Mouse (Mus musculus): ENCODE measurements around the gene Zan. TPM values are rescaled to one million over a fixed set of nuclear protein-coding genes. Genes with fewer than 3 reads are reported as not detected.
"Not testable (repeated sequence)": the region's sequence is repeated elsewhere in the genome, so short reads cannot be mapped to it uniquely, and the experiment has no call there.

Gene Zan
- polyA plus RNA-seq, 1 experiment from 2014 or later: 0.15 TPM

DNA sequence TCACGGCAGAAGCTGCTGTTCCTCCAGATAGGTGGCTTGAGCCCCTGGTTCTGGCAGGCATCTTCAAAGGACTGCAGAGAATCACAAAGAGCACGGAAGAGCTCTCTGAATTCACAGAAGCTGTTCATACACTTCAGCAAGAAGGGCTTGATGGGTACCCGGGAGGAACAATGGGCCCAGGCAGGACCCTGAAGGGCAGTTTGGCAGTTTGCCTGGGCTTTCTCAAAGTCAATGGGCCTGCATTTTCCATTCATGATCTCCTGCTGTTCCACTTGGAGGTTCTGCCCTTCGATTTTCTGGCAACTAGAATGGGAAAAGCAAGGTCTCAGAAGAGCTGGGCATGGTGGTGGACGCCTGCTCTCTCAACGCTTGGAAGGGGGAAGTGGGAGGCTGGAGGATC is 43.0 kb downstream of the Zan start:
- H3K27me3 ChIP-seq (replicated peaks; ENCODE audit: control insufficient read depth, insufficient read depth, low read length): no peaks in the 10 kb centered on the region
- whole genome bisulfite sequencing: 15% methylated on average over 6 of the region's 6 CpGs

DNA sequence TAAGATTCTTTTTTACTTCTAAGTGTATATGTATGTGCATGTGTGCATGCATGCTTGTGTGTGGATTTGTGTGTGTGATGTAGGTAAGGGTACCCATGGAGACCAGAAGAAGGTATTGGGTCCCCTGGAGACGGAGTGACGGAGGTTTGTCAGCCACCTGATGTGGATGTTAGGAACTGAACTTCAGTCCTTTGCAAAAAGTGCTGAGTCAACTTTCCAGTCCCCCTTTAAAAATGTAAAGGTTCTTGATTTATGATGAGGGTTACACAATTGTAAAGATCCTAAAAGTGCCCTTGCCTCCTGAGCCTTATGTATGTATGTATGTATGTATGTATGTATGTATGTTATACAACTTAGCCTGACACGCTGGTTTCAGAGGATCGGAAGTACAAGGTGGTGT is 46.5 kb downstream of the Zan start:
- WGBS: 94% methylated on average over 4 of the region's 4 CpGs
- not testable (repeated sequence) for H3K27ac ChIP-seq (ENCODE audit: low read length); H3K4me3 ChIP-seq (replicated peaks; ENCODE audit: low read length); ATAC-seq; H3K9me3 ChIP-seq (ENCODE audit: control insufficient read depth, low read length); H3K4me1 ChIP-seq (replicated peaks; ENCODE audit: control insufficient read depth, insufficient read depth, low read length); H3K9ac ChIP-seq (replicated peaks; ENCODE audit: low read depth, low read length); H3K27me3 ChIP-seq (replicated peaks; ENCODE audit: control insufficient read depth, insufficient read depth, low read length); H3K36me3 ChIP-seq (ENCODE audit: control insufficient read depth, insufficient read depth); H3K4me2 ChIP-seq (ENCODE audit: low read length)

More for the DNA sequence above, 43.0 kb downstream of the Zan start:
- peaks cover 4% of the 10 kb centered on the region for H3K4me1 ChIP-seq (replicated peaks; ENCODE audit: control insufficient read depth, insufficient read depth, low read length)
- no peaks in the 10 kb centered on the region for H3K36me3 ChIP-seq (ENCODE audit: control insufficient read depth, insufficient read depth)
- H3K4me2 ChIP-seq (ENCODE audit: low read length): no peak overlapping the region
- no peak overlapping the region for H3K9ac ChIP-seq (replicated peaks; ENCODE audit: low read depth, low read length)
- no peak overlapping the region for H3K4me3 ChIP-seq (replicated peaks; ENCODE audit: low read length)
- H3K27ac ChIP-seq (ENCODE audit: low read length): no peak overlapping the region
- no peak for ATAC-seq
- no peaks in the 10 kb centered on the region for H3K9me3 ChIP-seq (ENCODE audit: control insufficient read depth, low read length)

DNA sequence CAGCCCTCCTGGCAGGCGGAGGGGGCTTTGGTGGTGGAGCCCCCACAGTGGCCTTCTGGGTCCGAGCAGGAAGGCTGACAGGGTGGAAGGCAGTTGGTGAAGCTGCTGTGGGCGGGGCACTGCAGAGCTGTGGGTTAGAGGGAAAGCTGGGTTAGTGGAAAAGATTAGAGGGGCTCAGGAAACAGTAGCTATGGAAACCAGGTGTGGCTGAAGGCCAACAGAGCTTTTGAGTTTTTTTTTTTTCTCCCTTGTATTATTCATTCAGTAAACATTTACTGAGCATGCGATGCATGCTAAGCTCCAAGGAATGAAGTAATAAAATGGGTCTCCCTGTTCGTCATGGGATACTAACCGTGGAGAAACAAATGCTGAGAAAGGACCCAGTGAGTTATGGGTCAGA is 51.2 kb downstream of the Zan start:
- no peak for ATAC-seq
- no peaks in the 10 kb centered on the region for H3K36me3 ChIP-seq (ENCODE audit: control insufficient read depth, insufficient read depth)
- H3K4me2 ChIP-seq (ENCODE audit: low read length): no peak overlapping the region
- no peak overlapping the region for H3K9ac ChIP-seq (replicated peaks; ENCODE audit: low read depth, low read length)
- no peaks in the 10 kb centered on the region for H3K27me3 ChIP-seq (replicated peaks; ENCODE audit: control insufficient read depth, insufficient read depth, low read length)
- H3K4me3 ChIP-seq (replicated peaks; ENCODE audit: low read length): no peak overlapping the region
- WGBS: 50% methylated on average over 6 of the region's 6 CpGs
- H3K4me1 ChIP-seq (replicated peaks; ENCODE audit: control insufficient read depth, insufficient read depth, low read length): no peaks in the 10 kb centered on the region
- no peaks in the 10 kb centered on the region for H3K9me3 ChIP-seq (ENCODE audit: control insufficient read depth, low read length)
- no peak overlapping the region for H3K27ac ChIP-seq (ENCODE audit: low read length)

DNA sequence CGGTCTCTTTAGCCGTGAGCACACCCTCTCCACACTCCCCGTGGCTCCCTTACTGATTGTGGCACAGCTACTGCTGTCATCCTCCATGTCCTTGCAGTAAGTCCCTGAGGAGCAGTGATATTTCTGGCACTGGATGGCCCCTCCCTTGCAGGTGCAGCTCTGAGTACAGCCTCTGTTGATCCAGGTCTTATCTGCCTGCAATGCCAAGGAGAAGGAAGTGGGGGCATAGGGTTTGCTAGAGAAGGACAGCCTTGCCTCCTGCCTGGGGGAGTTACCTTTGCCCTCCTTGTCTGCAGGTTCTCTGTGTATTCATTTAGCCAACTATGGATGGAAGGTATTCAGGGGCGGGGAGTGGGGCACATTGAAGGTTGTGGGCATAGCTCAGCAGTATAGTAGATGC is 57.0 kb downstream of the Zan start:
- 85% methylated on average over 4 of the region's 4 CpGs for WGBS
- no peak overlapping the region for H3K4me3 ChIP-seq (replicated peaks; ENCODE audit: low read length)
- no peak overlapping the region for H3K27ac ChIP-seq (ENCODE audit: low read length)
- no peak overlapping the region for H3K9ac ChIP-seq (replicated peaks; ENCODE audit: low read depth, low read length)
- H3K4me1 ChIP-seq (replicated peaks; ENCODE audit: control insufficient read depth, insufficient read depth, low read length): no peaks in the 10 kb centered on the region
- no peak overlapping the region for H3K4me2 ChIP-seq (ENCODE audit: low read length)
- no peaks in the 10 kb centered on the region for H3K36me3 ChIP-seq (ENCODE audit: control insufficient read depth, insufficient read depth)
- ATAC-seq: no peak
- H3K27me3 ChIP-seq (replicated peaks; ENCODE audit: control insufficient read depth, insufficient read depth, low read length): no peaks in the 10 kb centered on the region
- H3K9me3 ChIP-seq (ENCODE audit: control insufficient read depth, low read length): no peaks in the 10 kb centered on the region

DNA sequence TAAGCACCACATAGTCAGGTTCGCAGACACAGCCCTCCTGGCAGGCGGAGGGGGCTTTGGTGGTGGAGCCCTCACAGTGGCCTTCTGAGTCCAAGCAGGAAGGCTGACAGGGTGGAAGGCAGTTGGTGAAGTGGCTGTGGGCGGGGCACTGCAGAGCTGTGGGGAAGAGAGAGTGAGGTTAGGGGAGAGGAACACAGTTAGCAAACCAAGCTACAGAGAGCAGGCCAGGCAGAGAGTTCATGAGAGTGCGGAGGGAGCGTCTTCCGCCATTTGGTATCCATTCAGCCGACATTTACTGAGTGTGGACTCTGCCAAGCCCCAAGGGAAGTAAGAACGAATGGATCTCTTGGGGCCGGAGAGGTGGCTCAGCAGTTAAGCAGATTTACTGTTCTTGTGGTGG is 57.8 kb downstream of the Zan start:
- no peak overlapping the region for H3K4me2 ChIP-seq (ENCODE audit: low read length)
- H3K9ac ChIP-seq (replicated peaks; ENCODE audit: low read depth, low read length): no peak overlapping the region
- no peak overlapping the region for H3K27ac ChIP-seq (ENCODE audit: low read length)
- ATAC-seq: no peak
- H3K27me3 ChIP-seq (replicated peaks; ENCODE audit: control insufficient read depth, insufficient read depth, low read length): no peaks in the 10 kb centered on the region
- H3K4me1 ChIP-seq (replicated peaks; ENCODE audit: control insufficient read depth, insufficient read depth, low read length): no peaks in the 10 kb centered on the region
- 83% methylated on average over 9 of the region's 9 CpGs for whole genome bisulfite sequencing
- H3K36me3 ChIP-seq (ENCODE audit: control insufficient read depth, insufficient read depth): no peaks in the 10 kb centered on the region
- no peaks in the 10 kb centered on the region for H3K9me3 ChIP-seq (ENCODE audit: control insufficient read depth, low read length)
- no peak overlapping the region for H3K4me3 ChIP-seq (replicated peaks; ENCODE audit: low read length)

DNA sequence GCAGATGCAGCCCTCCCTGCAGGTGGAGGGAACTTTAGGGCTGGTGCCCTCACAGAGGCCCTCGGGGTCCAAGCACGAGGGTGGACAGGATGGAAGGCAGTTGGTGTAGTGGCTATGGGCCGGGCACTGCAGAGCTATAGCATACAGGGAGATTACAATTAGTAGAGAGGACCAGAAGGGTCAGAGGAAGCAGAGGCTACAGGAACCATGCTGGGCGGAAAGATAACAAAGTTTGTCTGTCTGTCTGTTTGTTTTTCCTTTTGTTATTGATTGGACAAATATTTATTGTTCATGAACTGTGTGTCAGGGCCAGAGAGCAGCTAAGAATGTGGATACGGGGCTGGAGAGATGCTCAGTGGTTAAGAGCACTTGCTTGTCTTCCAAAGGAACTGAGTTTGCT is 62.6 kb downstream of the Zan start:
- no peak for ATAC-seq
- Histone ChIP-seq H3K27ac (ENCODE audit: low read length) (no peak overlapping the region), H3K4me2 (ENCODE audit: low read length) (no peak overlapping the region), H3K27me3 (replicated peaks; ENCODE audit: control insufficient read depth, insufficient read depth, low read length) (no peaks in the 10 kb centered on the region), H3K9me3 (ENCODE audit: control insufficient read depth, low read length) (no peaks in the 10 kb centered on the region), H3K4me1 (replicated peaks; ENCODE audit: control insufficient read depth, insufficient read depth, low read length) (no peaks in the 10 kb centered on the region), H3K4me3 (replicated peaks; ENCODE audit: low read length) (no peak overlapping the region), H3K9ac (replicated peaks; ENCODE audit: low read depth, low read length) (no peak overlapping the region), H3K36me3 (ENCODE audit: control insufficient read depth, insufficient read depth) (no peaks in the 10 kb centered on the region)
- 63% methylated on average over 5 of the region's 5 CpGs for WGBS

DNA sequence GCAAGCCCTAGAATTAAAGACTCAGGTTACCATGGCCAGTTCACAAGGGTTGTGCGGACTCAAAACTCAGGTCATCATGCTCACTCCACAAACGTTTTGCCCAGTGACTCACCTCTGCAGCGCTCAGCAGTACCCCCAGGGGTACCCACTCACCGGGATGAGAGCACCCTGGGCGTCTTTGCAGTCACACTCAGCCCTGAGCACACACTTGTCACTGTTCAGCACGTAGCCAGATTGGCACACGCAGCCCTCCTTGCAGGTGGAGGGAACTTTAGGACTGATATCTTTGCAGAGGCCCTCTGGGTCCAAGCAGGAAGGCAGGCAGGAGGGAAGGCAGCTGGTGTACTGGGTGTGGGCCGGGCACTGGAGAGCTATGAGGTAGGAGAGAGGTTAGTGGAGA is 65.6 kb downstream of the Zan start:
- 0 out of 2 replicates have a peak, but pooled peaks cover 3% of the 10 kb centered on the region for H3K4me1 ChIP-seq (replicated peaks; ENCODE audit: control insufficient read depth, insufficient read depth, low read length)
- H3K9ac ChIP-seq (replicated peaks; ENCODE audit: low read depth, low read length): no peak overlapping the region
- no peak overlapping the region for H3K4me2 ChIP-seq (ENCODE audit: low read length)
- no peak for ATAC-seq
- no peaks in the 10 kb centered on the region for H3K9me3 ChIP-seq (ENCODE audit: control insufficient read depth, low read length)
- 72% methylated on average over 8 of the region's 8 CpGs for WGBS
- no peaks in the 10 kb centered on the region for H3K27me3 ChIP-seq (replicated peaks; ENCODE audit: control insufficient read depth, insufficient read depth, low read length)
- no peaks in the 10 kb centered on the region for H3K36me3 ChIP-seq (ENCODE audit: control insufficient read depth, insufficient read depth)
- no peak overlapping the region for H3K27ac ChIP-seq (ENCODE audit: low read length)
- H3K4me3 ChIP-seq (replicated peaks; ENCODE audit: low read length): no peak overlapping the region

DNA sequence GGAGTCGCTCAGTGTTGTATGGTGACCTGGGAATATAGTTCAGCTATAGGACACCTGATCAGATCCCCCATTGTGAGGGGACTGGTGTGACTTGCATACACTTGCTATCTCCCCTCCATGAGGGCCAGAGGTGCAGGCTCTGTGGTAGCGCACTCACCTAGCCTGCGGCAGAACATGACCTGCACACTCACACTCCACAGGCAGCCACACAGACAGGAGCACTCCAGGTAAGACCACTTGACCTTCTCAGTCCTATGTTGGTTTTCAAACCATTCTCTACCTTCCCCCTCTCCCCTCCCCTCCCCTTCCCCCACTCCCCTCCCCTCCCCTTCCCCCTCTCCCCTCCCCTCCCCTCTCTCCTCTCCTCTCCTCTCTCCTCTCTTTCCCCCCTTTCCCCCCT is 66.3 kb downstream of the Zan start:
- Histone ChIP-seq H3K27ac (ENCODE audit: low read length) (no peak overlapping the region), H3K36me3 (ENCODE audit: control insufficient read depth, insufficient read depth) (no peaks in the 10 kb centered on the region), H3K4me3 (replicated peaks; ENCODE audit: low read length) (no peak overlapping the region), H3K27me3 (replicated peaks; ENCODE audit: control insufficient read depth, insufficient read depth, low read length) (no peaks in the 10 kb centered on the region), H3K9ac (replicated peaks; ENCODE audit: low read depth, low read length) (no peak overlapping the region), H3K4me2 (ENCODE audit: low read length) (no peak overlapping the region), H3K4me1 (replicated peaks; ENCODE audit: control insufficient read depth, insufficient read depth, low read length) (0 out of 2 replicates have a peak, but pooled peaks cover 3% of the 10 kb centered on the region), H3K9me3 (ENCODE audit: control insufficient read depth, low read length) (no peaks in the 10 kb centered on the region)
- no peak for ATAC-seq
- WGBS: 85% methylated on average over 3 of the region's 3 CpGs

DNA sequence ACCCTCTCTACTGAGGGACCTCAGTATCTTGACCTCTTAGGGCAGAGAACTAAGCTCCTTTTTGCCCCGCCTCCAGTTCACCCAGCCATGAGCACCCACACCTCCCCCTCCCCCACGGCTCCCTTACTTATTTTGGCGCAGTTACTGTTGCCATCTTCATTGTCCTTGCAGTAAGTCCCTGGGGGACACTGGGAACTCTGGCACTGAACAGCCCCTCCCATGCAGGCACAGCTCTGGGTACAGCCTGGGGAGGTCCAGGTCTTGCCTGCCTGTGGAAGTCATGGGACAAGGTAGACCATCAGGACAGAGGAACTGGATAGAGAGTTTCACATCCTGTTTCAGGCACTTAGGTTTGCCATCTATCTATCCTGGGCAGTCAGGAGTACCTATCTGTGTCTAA is 66.8 kb downstream of the Zan start:
- no peak overlapping the region for H3K9ac ChIP-seq (replicated peaks; ENCODE audit: low read depth, low read length)
- H3K4me1 ChIP-seq (replicated peaks; ENCODE audit: control insufficient read depth, insufficient read depth, low read length): 0 out of 2 replicates have a peak, but pooled peaks cover 3% of the 10 kb centered on the region
- H3K9me3 ChIP-seq (ENCODE audit: control insufficient read depth, low read length): no peaks in the 10 kb centered on the region
- H3K27ac ChIP-seq (ENCODE audit: low read length): no peak overlapping the region
- no peak for ATAC-seq
- no peak overlapping the region for H3K4me2 ChIP-seq (ENCODE audit: low read length)
- H3K4me3 ChIP-seq (replicated peaks; ENCODE audit: low read length): no peak overlapping the region
- no peaks in the 10 kb centered on the region for H3K36me3 ChIP-seq (ENCODE audit: control insufficient read depth, insufficient read depth)
- no peaks in the 10 kb centered on the region for H3K27me3 ChIP-seq (replicated peaks; ENCODE audit: control insufficient read depth, insufficient read depth, low read length)
- 58% methylated on average over 3 of the region's 3 CpGs for WGBS

DNA sequence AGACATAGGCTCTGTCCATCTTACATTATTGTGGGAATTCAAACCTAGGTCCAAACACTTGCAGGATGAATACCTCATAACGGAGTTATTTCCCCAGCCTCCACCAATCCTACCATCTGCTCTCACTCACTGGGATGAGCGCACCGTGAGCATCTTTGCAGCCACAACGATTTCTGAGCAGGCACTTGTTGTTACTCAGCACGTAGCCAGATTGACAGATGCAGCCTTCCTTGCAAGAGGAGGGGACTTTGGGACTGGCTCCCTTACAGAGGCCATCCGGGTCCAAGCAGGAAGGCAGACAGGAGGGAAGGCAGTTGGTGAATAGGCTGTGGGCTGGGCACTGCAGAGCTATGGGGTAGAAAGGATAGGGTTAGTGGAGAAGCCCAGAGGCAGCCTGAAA is 67.4 kb downstream of the Zan start:
- H3K27ac ChIP-seq (ENCODE audit: low read length): no peak overlapping the region
- H3K9ac ChIP-seq (replicated peaks; ENCODE audit: low read depth, low read length): no peak overlapping the region
- 43% methylated on average over 6 of the region's 6 CpGs for WGBS
- no peaks in the 10 kb centered on the region for H3K36me3 ChIP-seq (ENCODE audit: control insufficient read depth, insufficient read depth)
- no peak overlapping the region for H3K4me3 ChIP-seq (replicated peaks; ENCODE audit: low read length)
- H3K27me3 ChIP-seq (replicated peaks; ENCODE audit: control insufficient read depth, insufficient read depth, low read length): no peaks in the 10 kb centered on the region
- H3K4me1 ChIP-seq (replicated peaks; ENCODE audit: control insufficient read depth, insufficient read depth, low read length): 0 out of 2 replicates have a peak, but pooled peaks cover 3% of the 10 kb centered on the region
- no peak for ATAC-seq
- no peaks in the 10 kb centered on the region for H3K9me3 ChIP-seq (ENCODE audit: control insufficient read depth, low read length)
- no peak overlapping the region for H3K4me2 ChIP-seq (ENCODE audit: low read length)
